Mouse (Mus musculus): Measurements from ENCODE around the gene Tmem205.
A peak's percentile ranks its signal among the peaks of the same experiment; 100 is the strongest.

The Tmem205 gene

DNA sequence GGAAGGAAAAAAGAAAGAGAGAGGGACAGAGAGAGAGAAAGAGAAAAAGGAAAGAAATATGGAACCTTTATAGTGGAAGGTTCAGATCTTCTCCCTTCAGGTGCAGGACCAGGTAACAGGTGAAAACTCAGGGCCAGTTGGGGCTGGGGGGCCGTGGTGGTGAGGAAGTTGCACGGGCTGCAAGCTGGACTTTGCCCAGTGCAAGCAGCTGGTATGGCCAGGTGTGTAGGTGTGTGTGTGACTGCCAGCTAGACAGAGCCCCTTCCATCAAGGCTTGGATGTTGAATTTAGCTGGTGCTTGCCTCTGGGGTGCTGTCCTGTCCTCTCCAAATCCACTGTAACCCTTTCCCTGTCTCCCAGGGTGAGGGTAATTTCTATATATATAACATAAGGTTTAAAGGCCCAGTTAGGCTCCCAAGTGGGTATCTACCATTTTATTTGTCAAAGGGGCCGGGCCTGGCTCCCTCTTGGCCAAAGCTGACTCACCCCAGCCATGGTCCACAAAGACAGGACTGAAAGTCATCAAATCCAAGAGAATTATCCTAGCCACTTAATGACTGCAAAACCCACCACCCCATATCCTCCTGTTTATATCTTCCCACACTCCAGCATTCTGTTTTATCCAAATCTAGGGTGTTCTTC, 10.4 kb downstream of the Tmem205 start:
- DNase-seq = no peak

DNA sequence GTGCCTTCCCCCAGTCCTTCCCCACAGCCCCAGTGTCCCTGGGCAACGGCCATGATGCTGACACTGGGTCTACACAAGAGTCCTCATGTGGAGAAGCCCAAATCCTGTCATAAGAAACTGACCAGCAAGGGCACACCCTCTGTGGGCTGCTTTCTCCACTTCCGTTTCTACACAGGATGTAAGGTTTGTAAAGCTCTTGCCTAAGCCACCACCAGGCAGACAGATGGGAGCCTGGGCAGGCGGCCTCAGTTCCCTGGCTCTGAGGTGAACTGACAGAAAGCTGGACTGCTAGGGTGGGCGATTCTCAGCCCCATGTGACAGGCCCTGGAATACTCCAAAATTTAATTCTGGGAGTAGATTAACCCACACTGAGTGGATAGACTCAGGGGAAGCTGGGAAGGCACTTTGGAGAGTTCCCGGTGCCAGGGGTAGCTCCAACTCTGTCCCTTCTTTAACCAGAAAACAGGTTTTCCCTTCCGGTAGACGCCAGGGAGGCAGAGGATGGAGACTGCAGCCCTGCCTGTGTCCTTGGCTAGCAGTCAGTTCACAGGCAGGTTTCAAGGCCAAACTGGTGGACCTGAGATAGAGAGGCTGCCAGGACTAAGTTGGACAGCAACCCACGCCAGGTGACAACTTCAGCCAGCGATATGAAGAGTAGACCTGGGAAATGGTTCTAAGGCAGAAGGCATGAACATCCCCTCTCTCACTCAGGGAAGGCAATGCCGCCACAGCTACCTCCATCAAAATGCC, 17.7 kb downstream of the Tmem205 start:
- peak in 1 of 2 experiments; percentile 40 for DNase-seq

GRCm38 (mm10) chr9:21908216-21908615, 19.1 kb downstream of the Tmem205 start:
- DNase-seq = no peak

DNA sequence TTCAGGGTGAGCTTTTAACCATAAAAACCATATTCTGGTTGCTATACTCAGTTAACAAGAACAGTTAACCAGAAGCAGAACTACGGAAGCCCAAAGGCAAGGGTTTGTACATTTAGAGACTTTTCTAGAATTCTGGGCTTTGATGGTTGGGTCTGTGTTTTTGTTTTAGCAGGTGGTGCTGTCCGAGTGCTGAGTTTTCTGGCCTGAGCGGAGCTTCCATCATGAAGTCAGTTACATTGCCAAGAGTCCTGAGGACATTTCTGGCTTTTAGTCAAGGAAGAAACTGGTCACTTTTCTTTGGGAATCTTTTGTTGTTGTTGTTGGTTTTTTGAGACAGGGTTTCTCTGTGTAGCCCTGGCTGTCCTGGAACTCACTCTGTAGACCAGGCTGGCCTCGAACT, 23.3 kb downstream of the Tmem205 start:
- no peak for DNase-seq

DNA sequence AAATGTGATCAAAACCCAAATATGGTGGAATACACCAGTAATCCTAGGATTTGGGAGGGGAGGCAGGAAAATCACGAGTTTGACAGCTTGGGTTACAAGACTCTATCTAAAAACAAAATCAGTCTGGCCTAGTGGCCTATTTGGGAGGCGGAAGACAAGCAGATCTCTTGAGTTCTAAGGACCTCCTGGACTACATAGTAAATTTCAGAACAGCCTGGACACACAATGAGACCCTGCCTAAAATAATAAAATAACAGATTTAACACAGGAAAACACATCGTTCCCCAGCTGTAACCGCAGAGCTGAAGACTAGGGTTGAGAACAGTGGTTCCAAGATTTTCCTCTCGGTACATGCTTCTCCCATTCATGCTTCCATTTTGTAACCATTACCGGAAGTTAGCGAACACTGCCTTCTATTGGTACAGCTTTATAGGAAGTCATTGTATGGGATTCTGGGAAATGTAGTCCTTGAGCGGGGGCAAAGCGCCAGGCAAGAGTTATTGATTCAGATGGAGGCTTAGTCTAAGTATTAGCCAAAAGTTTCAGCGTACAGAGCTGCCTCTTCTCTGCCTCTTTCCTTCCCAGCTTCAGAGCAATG, 26.0 kb downstream of the Tmem205 start:
- peak; percentile 70 to 75 for DNase-seq

GRCm38 (mm10) chr9:21889229-21889628, 38.1 kb downstream of the Tmem205 start:
- no peak for DNase-seq

GRCm38 (mm10) chr9:21876601-21877000, 50.8 kb downstream of the Tmem205 start:
- DNase-seq = no peak

DNA sequence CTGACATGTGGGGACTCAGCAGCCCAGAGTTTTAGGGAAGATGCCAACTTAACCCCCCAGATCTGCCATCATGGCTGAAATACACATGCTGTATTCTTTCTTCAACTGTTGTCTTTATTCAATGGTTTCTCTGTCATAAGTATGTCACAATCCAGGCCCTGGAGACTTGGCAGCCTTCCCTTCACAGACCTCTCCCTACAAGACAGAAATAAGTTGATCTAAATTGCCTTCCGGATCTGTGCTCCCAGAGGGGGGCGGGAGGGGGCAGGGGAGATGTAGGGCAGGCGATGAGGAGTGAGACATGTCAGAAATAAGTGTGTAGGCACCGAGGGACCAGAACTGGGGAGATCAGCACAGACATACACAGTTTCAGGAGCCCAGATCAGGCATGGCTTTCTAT, 55.2 kb downstream of the Tmem205 start:
- no peak for DNase-seq
